Mouse (Mus musculus) frontal cortex, adult 2 months (tissue): ENCODE results near the gene Adcy3. TPM values are rescaled to one million over a fixed set of nuclear protein-coding genes. Genes with fewer than 3 reads are reported as not detected.

Experiments used
- DNase-seq, 2 experiments: peaks; one replicate each; pipeline ENCODE4 v3.0.0; 2022; ENCODE audit warnings: low spot score in 1 of 2; ENCODE audit errors: extremely low spot score in 1 of 2
- polyA plus RNA-seq: library from polyadenylated mRNA; depleted of rRNA; stranded (reverse); fragments of >200 nt; gene quantifications from 2 replicates; pipeline ENCODE4 v1.2.3, GENCODE M21; 2012; rRNA removed

Adcy3 gene
- polyA plus RNA-seq = 24.5 and 24.9 TPM in 2 replicates

GRCm38 (mm10) chr12:4132941-4133846 lies at the start of gene Adcy3:
Gene Adcy3, plus strand, starts transcription at chr12:4133103.
- peak in 1 of 2 experiments; percentile 77 for DNase-seq

- peak in 1 of 2 experiments; percentile 12 for DNase-seq
Observed at GRCm38 (mm10) chr12:4083441-4083840, 49.5 kb upstream of the Adcy3 start.

GRCm38 (mm10) chr12:4107383-4107782 lies 25.5 kb upstream of the Adcy3 start:
- peak; percentile 42 to 90 for DNase-seq

DNA sequence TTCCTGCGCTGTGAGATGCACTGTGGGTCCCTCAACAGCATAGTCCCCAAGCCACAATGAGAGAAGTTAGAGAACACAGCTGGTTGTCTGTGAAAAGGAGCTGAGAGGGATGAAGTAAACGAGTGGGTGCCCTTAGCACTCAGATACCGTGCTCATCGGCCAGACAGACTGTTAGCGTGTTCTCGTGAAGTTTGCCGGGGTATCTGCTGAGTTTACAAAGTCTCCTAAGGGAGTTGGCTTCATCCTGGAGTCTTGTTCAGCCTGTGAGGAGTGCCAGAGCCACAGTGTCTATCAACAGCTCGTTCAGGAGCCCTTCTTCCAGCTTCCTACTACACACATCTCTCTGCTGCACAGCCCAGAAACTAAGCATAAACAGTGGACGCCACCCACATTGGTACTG lies 16.8 kb upstream of the Adcy3 start:
- DNase-seq = no peak

DNA sequence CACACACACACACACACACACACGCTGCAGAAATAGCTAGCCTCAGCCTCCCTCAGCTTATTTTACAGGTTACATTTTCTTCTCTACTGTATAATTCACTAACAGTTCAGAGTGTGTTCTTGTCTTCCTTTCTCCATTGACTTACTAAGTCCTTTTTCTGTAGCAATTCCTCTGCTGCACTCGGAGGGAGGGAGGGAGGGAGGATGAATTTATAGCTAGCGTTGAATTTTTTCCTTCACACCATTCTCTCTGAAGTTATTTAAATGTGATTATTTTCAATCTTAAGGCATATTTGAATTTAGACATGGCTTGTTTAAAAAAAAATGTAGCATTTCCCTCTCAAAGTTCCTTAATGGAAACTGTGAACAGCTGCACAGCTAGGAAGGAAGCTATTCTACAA lies 15.8 kb upstream of the Adcy3 start:
- DNase-seq = no peak

DNA sequence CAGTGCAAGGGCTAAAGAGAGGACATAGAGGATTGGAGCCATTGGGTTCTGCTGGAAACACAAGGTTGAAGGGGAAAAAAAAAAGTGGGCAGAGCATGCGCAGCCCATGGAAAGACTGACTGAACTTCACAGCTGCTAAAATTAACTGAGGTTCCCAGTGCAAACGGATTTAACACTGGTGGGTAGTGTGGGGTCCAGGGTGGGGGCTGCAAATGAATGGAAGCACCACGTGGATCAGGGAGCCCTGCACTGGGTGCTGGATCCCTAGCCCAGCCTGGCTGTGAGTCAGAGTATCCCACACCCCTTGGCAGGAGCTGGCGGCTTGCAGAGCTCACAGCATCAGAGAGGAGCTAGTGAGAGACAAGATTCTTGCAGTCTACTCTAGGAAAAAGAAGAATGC lies 15.3 kb upstream of the Adcy3 start:
- DNase-seq = peak; percentile 78 to 85

GRCm38 (mm10) chr12:4127346-4127745 lies 5.6 kb upstream of the Adcy3 start:
- DNase-seq = no peak

DNA sequence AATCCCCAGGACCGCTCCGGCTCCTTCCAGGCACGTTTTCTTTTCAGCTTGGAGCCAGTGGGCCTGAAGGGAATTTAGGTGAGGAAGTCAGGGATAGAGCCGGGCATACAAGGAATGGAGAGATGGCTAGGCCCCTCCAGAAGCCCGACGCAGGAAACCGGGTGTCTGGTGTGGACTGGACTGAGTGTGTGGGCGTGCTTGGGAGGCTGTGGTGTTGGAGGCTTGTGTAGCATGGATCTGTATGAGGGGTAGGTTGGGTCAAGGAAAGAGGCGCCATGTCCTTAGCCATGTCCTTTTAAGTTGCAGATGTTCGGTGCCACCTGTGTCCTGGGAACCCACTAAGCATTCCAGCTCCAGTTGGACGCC lies 927 bp downstream of the Adcy3 start:
- DNase-seq = peak in 1 of 2 experiments; percentile 35

DNA sequence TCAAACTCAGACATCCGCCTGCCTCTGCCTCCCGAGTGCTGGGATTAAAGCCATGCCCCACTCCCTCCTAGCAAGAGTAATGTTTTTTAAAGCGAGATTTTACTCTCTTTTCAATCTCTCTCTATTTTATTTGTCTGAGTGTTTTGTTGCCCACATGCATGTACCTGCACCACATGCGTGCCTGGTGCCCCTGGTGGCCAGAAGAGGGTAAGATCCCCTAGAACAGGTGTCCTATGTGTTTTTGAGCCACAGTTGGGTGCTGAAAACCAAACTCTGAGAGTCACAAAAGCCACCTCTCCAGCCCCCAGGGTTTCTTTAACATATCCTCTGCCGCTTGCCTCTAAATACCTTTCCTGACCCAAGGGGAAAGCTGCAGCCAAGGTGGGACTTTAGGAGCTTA lies 10.3 kb downstream of the Adcy3 start:
- DNase-seq = no peak

DNA sequence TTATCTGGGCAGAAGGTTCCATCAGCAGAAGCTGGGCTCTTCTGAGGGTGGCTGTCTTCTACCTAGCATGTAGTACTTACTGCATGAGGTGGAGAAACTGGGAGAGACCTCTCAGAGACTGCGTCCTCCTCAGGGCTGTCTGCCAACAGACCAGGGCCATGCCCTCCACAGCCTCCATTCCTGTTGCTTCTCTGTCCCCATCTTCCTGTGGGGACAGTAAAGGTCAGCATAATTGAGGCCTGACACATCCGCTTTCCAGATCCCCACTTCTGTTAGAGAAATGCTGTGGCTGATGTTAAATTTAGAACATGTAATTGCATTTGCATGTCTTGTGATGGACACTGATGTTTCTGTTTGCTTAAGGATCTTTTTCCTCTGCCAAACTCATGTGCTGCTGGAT lies 18.0 kb downstream of the Adcy3 start:
- DNase-seq = no peak

- DNase-seq = no peak
Observed at GRCm38 (mm10) chr12:4151969-4152368, 19.1 kb downstream of the Adcy3 start.

DNA sequence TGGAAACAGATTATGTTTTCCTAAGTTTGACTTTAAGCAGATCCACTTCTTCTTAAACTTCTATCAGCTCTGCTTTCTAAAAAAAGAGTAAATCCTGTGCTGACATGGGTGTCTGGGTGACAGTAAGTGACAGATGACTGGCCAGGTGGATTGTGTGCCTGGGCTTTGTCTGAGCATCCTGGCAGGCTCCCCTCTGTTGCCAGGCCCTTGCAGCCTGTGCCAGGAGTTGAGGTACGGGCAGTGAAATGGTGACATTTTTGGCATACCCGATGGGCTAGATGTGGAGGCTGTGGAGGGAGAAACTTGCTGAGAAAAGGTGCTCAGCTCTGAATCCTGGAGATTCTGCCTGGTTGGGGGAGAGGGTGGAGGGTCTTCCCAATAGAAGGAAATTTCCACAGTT lies 24.6 kb downstream of the Adcy3 start:
- no peak for DNase-seq

GRCm38 (mm10) chr12:4158179-4158578 lies 25.3 kb downstream of the Adcy3 start:
- no peak for DNase-seq

GRCm38 (mm10) chr12:4158868-4159632 lies 26.1 kb downstream of the Adcy3 start:
- no peak for DNase-seq

DNA sequence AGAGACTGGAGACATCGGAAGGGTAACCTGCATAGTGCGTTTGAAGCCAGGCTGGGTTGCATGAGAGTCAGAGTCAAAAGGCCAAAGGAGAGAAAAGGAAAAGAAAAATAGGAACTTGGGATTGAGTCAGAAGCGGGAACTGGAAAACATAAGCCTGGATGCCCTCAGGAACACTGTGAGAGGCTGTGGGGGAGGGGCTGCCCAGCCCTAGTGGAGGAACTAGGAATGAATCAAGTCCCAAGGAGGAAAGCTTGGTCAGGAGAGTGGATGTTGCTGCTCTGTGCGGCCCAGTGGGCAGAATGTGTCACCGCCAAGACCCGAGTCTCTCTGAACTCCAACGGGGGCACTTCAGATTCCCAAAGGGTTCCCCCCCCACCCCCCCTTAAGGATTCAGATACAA lies 27.4 kb downstream of the Adcy3 start:
- no peak for DNase-seq

DNA sequence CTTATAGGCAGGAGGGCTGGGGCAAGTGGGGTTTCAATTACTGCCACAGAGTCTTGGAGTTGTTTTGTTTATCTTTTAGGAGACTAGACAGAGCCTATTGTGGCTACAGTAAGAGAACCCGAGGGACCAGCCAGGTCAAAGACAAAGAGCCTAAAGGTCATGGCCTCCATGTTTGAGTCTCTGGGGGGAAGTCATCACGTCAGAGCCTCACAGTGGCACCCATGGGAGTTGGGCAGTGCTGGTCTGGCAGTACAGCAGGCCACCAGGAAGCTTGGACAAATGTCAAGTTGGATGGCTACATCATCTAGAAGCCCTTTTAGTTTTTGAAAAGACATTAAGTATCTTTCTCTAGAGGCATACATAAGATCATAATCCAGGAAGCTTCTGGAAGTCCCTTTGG lies 30.0 kb downstream of the Adcy3 start:
- no peak for DNase-seq

DNA sequence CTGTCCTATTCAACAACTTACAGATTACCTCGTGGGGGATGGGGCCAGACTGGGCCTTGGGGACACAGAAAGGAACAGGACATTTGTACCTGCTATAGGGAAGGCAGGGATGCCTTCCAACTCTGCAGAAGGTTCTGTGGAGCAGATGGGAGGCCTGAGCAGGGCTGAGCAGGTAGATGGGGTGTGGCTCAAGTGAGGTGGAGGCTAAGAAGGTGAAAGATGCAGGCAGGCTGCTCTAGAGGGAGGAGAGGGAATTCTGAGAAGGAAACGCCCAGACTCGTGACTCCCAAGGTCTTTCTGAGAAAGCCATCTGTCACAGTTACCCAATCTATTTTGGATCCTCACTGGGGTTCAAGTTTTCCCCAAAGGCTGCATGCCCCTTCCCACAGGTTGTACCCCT lies 34.1 kb downstream of the Adcy3 start:
- DNase-seq = no peak

- DNase-seq = no peak
Observed at GRCm38 (mm10) chr12:4169058-4169457, 36.2 kb downstream of the Adcy3 start.

DNA sequence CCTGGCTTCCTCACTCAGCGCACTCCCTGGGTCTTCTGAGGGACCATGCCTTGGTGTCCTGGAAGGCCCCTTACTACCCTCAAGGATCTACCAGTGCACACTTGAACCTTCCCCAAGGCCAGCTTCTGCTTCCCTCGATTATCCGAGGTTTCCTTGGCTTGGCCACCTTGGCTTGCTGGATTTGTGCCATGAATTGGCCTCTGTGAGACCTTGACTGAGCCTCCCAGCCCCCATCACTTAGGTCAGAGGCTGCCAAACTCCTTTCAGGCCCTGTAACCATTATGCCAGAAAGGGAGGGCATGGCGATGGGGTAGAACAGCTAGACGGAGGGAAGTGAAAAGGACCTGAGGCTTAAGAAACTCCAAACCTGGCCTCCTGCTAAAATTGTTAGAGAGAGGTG lies 36.7 kb downstream of the Adcy3 start:
- no peak for DNase-seq

DNA sequence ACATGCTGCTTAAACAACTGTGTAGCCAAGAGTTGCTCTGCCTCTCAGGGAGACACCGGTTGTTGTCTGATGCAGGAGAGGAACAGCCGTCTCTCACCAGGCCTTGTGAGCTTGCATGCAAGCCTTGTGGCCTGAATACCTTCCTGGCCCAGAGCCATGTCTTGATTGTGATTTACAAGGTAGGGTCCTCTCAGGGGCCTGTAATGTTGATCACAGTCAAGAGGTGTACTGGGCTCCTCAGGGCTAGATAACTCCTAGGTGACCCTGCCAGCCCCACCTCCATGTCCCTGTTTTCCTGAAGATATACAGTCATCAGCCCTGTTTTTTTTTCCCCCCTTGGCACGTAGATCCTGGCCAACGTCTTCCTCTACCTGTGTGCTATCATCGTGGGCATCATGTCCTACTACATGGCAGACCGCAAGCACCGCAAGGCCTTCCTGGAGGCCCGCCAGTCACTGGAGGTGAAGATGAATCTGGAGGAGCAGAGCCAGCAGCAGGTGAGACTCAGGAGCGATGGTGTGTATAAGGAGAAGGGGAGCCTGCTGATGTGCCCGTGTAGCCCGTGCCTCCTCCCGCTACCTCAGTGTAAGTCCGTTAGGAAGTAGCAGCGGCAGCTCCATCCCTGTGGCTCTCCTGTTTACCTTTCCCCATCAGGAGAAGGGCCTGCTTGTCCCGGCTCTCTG lies 40.3 kb downstream of the Adcy3 start:
- DNase-seq = no peak

DNA sequence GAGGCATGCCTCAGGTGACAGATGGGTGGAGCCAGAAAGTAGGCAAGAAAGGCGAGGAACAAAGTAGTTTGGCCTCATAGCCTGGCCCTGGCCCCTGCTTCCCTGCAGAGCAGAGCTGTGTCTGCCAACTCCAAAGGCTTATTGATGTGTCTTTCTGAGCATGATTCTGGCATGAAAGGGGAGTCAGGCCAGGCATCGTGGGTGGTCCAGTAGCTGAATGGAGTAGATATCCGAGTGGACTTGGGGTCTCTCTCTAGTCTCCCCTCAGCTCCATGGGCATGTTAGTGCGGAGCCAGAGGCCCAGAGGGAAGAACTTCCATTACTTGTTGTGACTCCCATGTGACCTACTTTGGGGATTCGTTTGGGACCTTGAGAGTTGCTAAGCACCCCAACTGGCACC lies 45.9 kb downstream of the Adcy3 start:
- no peak for DNase-seq
